Mouse (Mus musculus): Measurements from ENCODE around the gene Nrp2.

The Nrp2 gene

GRCm38 (mm10) chr1:62820170-62820569 lies 117.1 kb downstream of the Nrp2 start:
- peak in 1 of 2 experiments; percentile 51 for DNase-seq (ENCODE audit: low spot score in 2 of 2)

- no peak for DNase-seq (ENCODE audit: low spot score in 2 of 2)
Observed at GRCm38 (mm10) chr1:62821509-62822398, 118.7 kb downstream of the Nrp2 start.

- no peak for DNase-seq (ENCODE audit: low spot score in 2 of 2)
Observed at GRCm38 (mm10) chr1:62823549-62824195, 120.6 kb downstream of the Nrp2 start.

- no peak for DNase-seq (ENCODE audit: low spot score in 2 of 2)
Observed at GRCm38 (mm10) chr1:62825822-62826765, 123.0 kb downstream of the Nrp2 start.

GRCm38 (mm10) chr1:62827316-62827715 lies 124.2 kb downstream of the Nrp2 start:
- no peak for DNase-seq (ENCODE audit: low spot score in 2 of 2)

GRCm38 (mm10) chr1:62828156-62828555 lies 125.1 kb downstream of the Nrp2 start:
- no peak for DNase-seq (ENCODE audit: low spot score in 2 of 2)

- DNase-seq (ENCODE audit: low spot score in 2 of 2) = no peak
Observed at GRCm38 (mm10) chr1:62829690-62830417, 126.8 kb downstream of the Nrp2 start.

GRCm38 (mm10) chr1:62830418-62830769 lies 127.3 kb downstream of the Nrp2 start:
- no peak for DNase-seq (ENCODE audit: low spot score in 2 of 2)

- DNase-seq (ENCODE audit: low spot score in 2 of 2) = no peak
Observed at GRCm38 (mm10) chr1:62831725-62832455, 128.8 kb downstream of the Nrp2 start.

GRCm38 (mm10) chr1:62833356-62833755 lies 130.3 kb downstream of the Nrp2 start:
- DNase-seq (ENCODE audit: low spot score in 2 of 2) = no peak

GRCm38 (mm10) chr1:62834443-62835185 lies 131.5 kb downstream of the Nrp2 start:
- no peak for DNase-seq (ENCODE audit: low spot score in 2 of 2)

GRCm38 (mm10) chr1:62838083-62838482 lies 135.0 kb downstream of the Nrp2 start:
- DNase-seq (ENCODE audit: low spot score in 2 of 2) = no peak

- DNase-seq (ENCODE audit: low spot score in 2 of 2) = no peak
Observed at GRCm38 (mm10) chr1:62838631-62839030, 135.5 kb downstream of the Nrp2 start.

GRCm38 (mm10) chr1:62843215-62843614 lies 140.1 kb downstream of the Nrp2 start:
- DNase-seq (ENCODE audit: low spot score in 2 of 2) = no peak

- DNase-seq (ENCODE audit: low spot score in 2 of 2) = no peak
Observed at GRCm38 (mm10) chr1:62850990-62851940, 148.2 kb downstream of the Nrp2 start.

- DNase-seq (ENCODE audit: low spot score in 2 of 2) = no peak
Observed at GRCm38 (mm10) chr1:62853362-62853761, 150.3 kb downstream of the Nrp2 start.

GRCm38 (mm10) chr1:62853996-62854395 lies 150.9 kb downstream of the Nrp2 start:
- DNase-seq (ENCODE audit: low spot score in 2 of 2) = no peak

- no peak for DNase-seq (ENCODE audit: low spot score in 2 of 2)
Observed at GRCm38 (mm10) chr1:62859098-62859497, 156.0 kb downstream of the Nrp2 start.

Measured in spleen, postnatal 10 days (tissue).